Mouse (Mus musculus): ENCODE data around the gene Hes6. TPM values are rescaled to one million over a fixed set of nuclear protein-coding genes. Genes with fewer than 3 reads are reported as not detected.

The Hes6 gene
- polyA plus RNA-seq, 1 experiment from 2014 or later, result 364 TPM

GRCm38 (mm10) chr1:91437083-91437400 lies 23.2 kb upstream of the Hes6 start:
- no peak overlapping the region for H3K4me3 ChIP-seq
- 91% methylated on average over 3 of the region's 3 CpGs for WGBS
- no peak for ATAC-seq (ENCODE audit: low FRiP score, low read depth)

GRCm38 (mm10) chr1:91436380-91437082 lies 22.7 kb upstream of the Hes6 start:
- H3K4me3 ChIP-seq, result no peak overlapping the region
- H3K4me1 ChIP-seq, result no peaks in the 10 kb centered on the region; the same call in 1 of the 2 replicates
- WGBS, result 81% methylated on average over 6 of the region's 6 CpGs
- no peak overlapping the region for H3K9ac ChIP-seq
- H3K36me3 ChIP-seq, result peaks cover 7% of the 10 kb centered on the region; the same call in 1 of the 2 replicates
- no peak overlapping the region for H3K4me2 ChIP-seq (replicated peaks)
- no peaks in the 10 kb centered on the region for H3K27me3 ChIP-seq (replicated peaks)
- H3K9me3 ChIP-seq, result no peaks in the 10 kb centered on the region
- no peak overlapping the region for H3K27ac ChIP-seq
- ATAC-seq (ENCODE audit: low FRiP score, low read depth), result no peak

More at GRCm38 (mm10) chr1:91437083-91437400, 23.2 kb upstream of the Hes6 start:
- Histone ChIP-seq H3K4me1 (no peaks in the 10 kb centered on the region; the same call in 1 of the 2 replicates), H3K36me3 (peaks cover 7% of the 10 kb centered on the region; the same call in 1 of the 2 replicates), H3K9ac (no peak overlapping the region), H3K27me3 (replicated peaks) (no peaks in the 10 kb centered on the region), H3K4me2 (replicated peaks) (no peak overlapping the region), H3K9me3 (no peaks in the 10 kb centered on the region), H3K27ac (no peak overlapping the region)

GRCm38 (mm10) chr1:91435606-91436130 lies 21.8 kb upstream of the Hes6 start:
- no peak overlapping the region for H3K27ac ChIP-seq
- 89% methylated on average over 13 of the region's 13 CpGs for WGBS

GRCm38 (mm10) chr1:91434905-91435304 lies 21.1 kb upstream of the Hes6 start:
- H3K36me3 ChIP-seq, result peaks cover 7% of the 10 kb centered on the region; the same call in 1 of the 2 replicates
- ATAC-seq (ENCODE audit: low FRiP score, low read depth), result no peak
- 93% methylated on average over 8 of the region's 8 CpGs for WGBS

More at GRCm38 (mm10) chr1:91435606-91436130, 21.8 kb upstream of the Hes6 start:
- Histone ChIP-seq H3K9me3 (no peaks in the 10 kb centered on the region), H3K36me3 (peaks cover 7% of the 10 kb centered on the region; the same call in 1 of the 2 replicates), H3K4me2 (replicated peaks) (no peak overlapping the region), H3K27me3 (replicated peaks) (no peaks in the 10 kb centered on the region), H3K4me1 (no peaks in the 10 kb centered on the region; the same call in 1 of the 2 replicates), H3K9ac (0 out of 2 replicates have a peak overlapping the region, but pooled peaks have one; percentile 9), H3K4me3 (no peak overlapping the region)
- no peak for ATAC-seq (ENCODE audit: low FRiP score, low read depth)

GRCm38 (mm10) chr1:91430761-91431160 lies 16.9 kb upstream of the Hes6 start:
- Histone ChIP-seq H3K27me3 (replicated peaks) (no peaks in the 10 kb centered on the region), H3K27ac (no peak overlapping the region), H3K4me3 (no peak overlapping the region), H3K9ac (no peak overlapping the region), H3K4me1 (no peaks in the 10 kb centered on the region), H3K36me3 (peaks cover 11% of the 10 kb centered on the region; the same call in 1 of the 2 replicates), H3K4me2 (replicated peaks) (no peak overlapping the region), H3K9me3 (no peaks in the 10 kb centered on the region)
- ATAC-seq (ENCODE audit: low FRiP score, low read depth), result no peak
- WGBS, result 87% methylated on average over 7 of the region's 7 CpGs

More at GRCm38 (mm10) chr1:91434905-91435304, 21.1 kb upstream of the Hes6 start:
- Histone ChIP-seq H3K4me3 (no peak overlapping the region), H3K4me1 (no peaks in the 10 kb centered on the region; the same call in 1 of the 2 replicates), H3K9ac (no peak overlapping the region), H3K9me3 (no peaks in the 10 kb centered on the region), H3K27me3 (replicated peaks) (no peaks in the 10 kb centered on the region), H3K27ac (no peak overlapping the region), H3K4me2 (replicated peaks) (no peak overlapping the region)

GRCm38 (mm10) chr1:91429212-91429611 lies 15.4 kb upstream of the Hes6 start:
- WGBS, result 93% methylated on average over 10 of the region's 10 CpGs
- Histone ChIP-seq H3K27ac (no peak overlapping the region), H3K36me3 (peaks cover 13% of the 10 kb centered on the region), H3K9ac (no peak overlapping the region), H3K27me3 (replicated peaks) (no peaks in the 10 kb centered on the region), H3K4me3 (no peak overlapping the region), H3K4me2 (replicated peaks) (no peak overlapping the region), H3K4me1 (no peaks in the 10 kb centered on the region), H3K9me3 (no peaks in the 10 kb centered on the region)
- no peak for ATAC-seq (ENCODE audit: low FRiP score, low read depth)

GRCm38 (mm10) chr1:91428614-91429013 lies 14.8 kb upstream of the Hes6 start:
- Histone ChIP-seq H3K27me3 (replicated peaks) (no peaks in the 10 kb centered on the region), H3K4me3 (no peak overlapping the region), H3K9me3 (no peaks in the 10 kb centered on the region), H3K9ac (no peak overlapping the region), H3K4me2 (replicated peaks) (no peak overlapping the region), H3K36me3 (peaks cover 13% of the 10 kb centered on the region), H3K4me1 (no peaks in the 10 kb centered on the region), H3K27ac (no peak overlapping the region)
- WGBS, result 48% methylated on average over 4 of the region's 4 CpGs
- peak; percentile 65; the same call in 1 of the 2 replicates for ATAC-seq (ENCODE audit: low FRiP score, low read depth)

GRCm38 (mm10) chr1:91426397-91426796 lies 12.6 kb upstream of the Hes6 start:
- 88% methylated on average over 9 of the region's 9 CpGs for WGBS
- no peak for ATAC-seq (ENCODE audit: low FRiP score, low read depth)
- Histone ChIP-seq H3K4me2 (replicated peaks) (no peak overlapping the region), H3K27ac (no peak overlapping the region), H3K36me3 (peaks cover 9% of the 10 kb centered on the region), H3K27me3 (replicated peaks) (no peaks in the 10 kb centered on the region), H3K4me3 (no peak overlapping the region), H3K4me1 (no peaks in the 10 kb centered on the region), H3K9me3 (no peaks in the 10 kb centered on the region), H3K9ac (no peak overlapping the region)

- no peak for ATAC-seq (ENCODE audit: low FRiP score, low read depth)
- Histone ChIP-seq H3K27me3 (replicated peaks) (no peaks in the 10 kb centered on the region), H3K4me2 (replicated peaks) (no peak overlapping the region), H3K9me3 (no peaks in the 10 kb centered on the region), H3K36me3 (peaks cover 2% of the 10 kb centered on the region; the same call in 1 of the 2 replicates), H3K9ac (no peak overlapping the region), H3K27ac (no peak overlapping the region), H3K4me1 (no peaks in the 10 kb centered on the region; the same call in 1 of the 2 replicates), H3K4me3 (no peak overlapping the region)
- WGBS, result 91% methylated on average over 8 of the region's 8 CpGs
Measured at GRCm38 (mm10) chr1:91420601-91421065, 6.8 kb upstream of the Hes6 start.

- WGBS, result 61% methylated on average over 10 of the region's 10 CpGs
- no peaks in the 10 kb centered on the region for H3K9me3 ChIP-seq
- no peak overlapping the region for H3K27ac ChIP-seq
- H3K36me3 ChIP-seq, result no peaks in the 10 kb centered on the region
- no peak overlapping the region for H3K4me3 ChIP-seq
- no peak overlapping the region for H3K4me2 ChIP-seq (replicated peaks)
- H3K27me3 ChIP-seq (replicated peaks), result no peaks in the 10 kb centered on the region
- H3K9ac ChIP-seq, result no peak overlapping the region
- ATAC-seq (ENCODE audit: low FRiP score, low read depth), result no peak
- H3K4me1 ChIP-seq, result peaks cover 5% of the 10 kb centered on the region
Measured at GRCm38 (mm10) chr1:91419862-91420600, 6.2 kb upstream of the Hes6 start.

- no peak overlapping the region for H3K4me2 ChIP-seq (replicated peaks)
Measured at GRCm38 (mm10) chr1:91417991-91418390, 4.2 kb upstream of the Hes6 start.

GRCm38 (mm10) chr1:91415311-91415710 lies 1.5 kb upstream of the Hes6 start:
- Histone ChIP-seq H3K4me2 (replicated peaks) (peak overlapping the region; percentile 97; the same call in 1 of the 2 replicates), H3K36me3 (no peaks in the 10 kb centered on the region; the same call in 1 of the 2 replicates), H3K27ac (peak overlapping the region; percentile 34; the same call in 1 of the 2 replicates), H3K9ac (no peak overlapping the region), H3K27me3 (replicated peaks) (no peaks in the 10 kb centered on the region), H3K4me3 (no peak overlapping the region), H3K9me3 (no peaks in the 10 kb centered on the region), H3K4me1 (peaks cover 38% of the 10 kb centered on the region)
- ATAC-seq (ENCODE audit: low FRiP score, low read depth), result no peak
- 48% methylated on average over 5 of the region's 5 CpGs for WGBS

More at GRCm38 (mm10) chr1:91417991-91418390, 4.2 kb upstream of the Hes6 start:
- H3K9ac ChIP-seq, result no peak overlapping the region
- no peak for ATAC-seq (ENCODE audit: low FRiP score, low read depth)
- H3K27me3 ChIP-seq (replicated peaks), result no peaks in the 10 kb centered on the region
- H3K27ac ChIP-seq, result no peak overlapping the region
- H3K4me1 ChIP-seq, result peaks cover 21% of the 10 kb centered on the region
- 73% methylated on average over 1 of the region's 1 CpGs for WGBS
- H3K9me3 ChIP-seq, result no peaks in the 10 kb centered on the region
- no peaks in the 10 kb centered on the region for H3K36me3 ChIP-seq
- H3K4me3 ChIP-seq, result no peak overlapping the region

Data from neural tube, embryonic 12.5 days (tissue).